Mouse (Mus musculus) lung, adult 2 months (tissue): ENCODE data around the gene Chd1.

Experiments
- CTCF ChIP-seq: fragments of 200-500 bp; IDR thresholded peaks from 2 replicates; pipeline ENCODE4 v1.5.1; 2011; ENCODE audit warnings: mild to moderate bottlenecking, low read length, control low read depth; ENCODE audit not compliant: insufficient read depth
- POLR2A ChIP-seq: fragments of 200-500 bp; IDR thresholded peaks from 2 replicates; pipeline ENCODE4 v1.6.1; 2011; ENCODE audit warnings: low read depth, mild to moderate bottlenecking, control low read depth, low read length, borderline replicate concordance; ENCODE audit errors: extremely low read depth

DNA sequence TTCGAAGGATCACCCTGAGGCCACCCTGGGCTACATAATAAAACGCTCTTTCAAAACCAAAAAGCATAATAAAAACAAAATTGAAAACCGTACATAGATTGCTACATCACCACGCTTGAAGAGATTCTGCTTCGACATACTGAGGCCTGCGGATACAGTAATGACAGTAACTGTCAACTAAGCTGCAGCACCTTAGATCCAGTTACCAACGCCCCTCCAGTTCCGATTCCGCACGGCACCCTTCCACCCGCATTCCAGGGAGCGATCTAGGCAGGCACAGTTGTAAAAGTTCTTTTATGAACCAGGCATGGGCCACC is 651 bp upstream of the Chd1 start:
- TF ChIP-seq CTCF (no peak), POLR2A (no peak; the same call in 1 of the 2 replicates)
